Mouse (Mus musculus) liver, adult 2 months (tissue): ENCODE results near the gene 1700066M21Rik. TPM values are rescaled to one million over a fixed set of nuclear protein-coding genes. Genes with fewer than 3 reads are reported as not detected.

Source experiments
- DNase-seq: peaks from one replicate; pipeline ENCODE4 v3.0.0-alpha.2; 2011; ENCODE audit warnings: low read depth, low spot score; ENCODE audit errors: extremely low read depth
- H3K27ac ChIP-seq: fragments of 200-500 bp; replicated peaks from 2 replicates; pipeline ENCODE4 v1.5.1; 2012; ENCODE audit warnings: low read depth, mild to moderate bottlenecking, control low read depth, inconsistent platforms, low read length; ENCODE audit not compliant: insufficient read depth
- H3K27me3 ChIP-seq: fragments of 200-500 bp; 2 replicates; pipeline ENCODE4 v1.6.1; 2012; ENCODE audit warnings: mild to moderate bottlenecking, moderate library complexity, low read length, inconsistent platforms; ENCODE audit not compliant: control insufficient read depth, insufficient read depth
- H3K36me3 ChIP-seq: fragments of 200-500 bp; 2 replicates; pipeline ENCODE4 v1.6.1; 2012; ENCODE audit warnings: low read length, inconsistent platforms; ENCODE audit not compliant: control insufficient read depth, insufficient read depth
- H3K4me1 ChIP-seq: fragments of 200-500 bp; 2 replicates; pipeline ENCODE4 v1.6.1; 2011; ENCODE audit warnings: low read length; ENCODE audit not compliant: control insufficient read depth, insufficient read depth
- H3K4me3 ChIP-seq: fragments of 200-500 bp; 2 replicates; pipeline ENCODE4 v1.5.1; 2011; ENCODE audit warnings: low read depth, mild to moderate bottlenecking, control low read depth, low read length, moderate library complexity; ENCODE audit not compliant: insufficient read depth
- H3K79me2 ChIP-seq: fragments of 200-500 bp; 2 replicates; pipeline ENCODE4 v1.6.1; 2012; ENCODE audit warnings: inconsistent platforms, mild to moderate bottlenecking, low read length, moderate library complexity; ENCODE audit not compliant: control insufficient read depth, insufficient read depth
- H3K9ac ChIP-seq: fragments of 200-500 bp; 2 replicates; pipeline ENCODE4 v1.6.1; 2012; ENCODE audit warnings: low read depth, mild to moderate bottlenecking, control low read depth, inconsistent platforms, low read length
- CTCF ChIP-seq: fragments of 200-500 bp; IDR thresholded peaks from 2 replicates; pipeline ENCODE4 v1.5.1; 2011; ENCODE audit warnings: low read depth, low read length, control low read depth
- POLR2A ChIP-seq: fragments of 200-500 bp; IDR thresholded peaks from 2 replicates; pipeline ENCODE4 v1.6.1; 2011; ENCODE audit warnings: low read length, control low read depth; ENCODE audit not compliant: insufficient read depth; ENCODE audit errors: extremely low read depth
- WGBS: fragments of 180-500 bp; shearing (Covaris S2); methylation state at CpG from one replicate; pipeline ENCODE4 v1.1.7; 2018; 5-methylcytosine and 5-hydroxymethylcytosine counted together
- polyA plus RNA-seq: library from polyadenylated mRNA; depleted of rRNA; stranded (reverse); fragments of >200 nt; gene quantifications from 2 replicates; pipeline ENCODE4 v1.2.3, GENCODE M21; 2012; rRNA removed
- total RNA-seq: library from RNA; depleted of rRNA; stranded (reverse); fragments of >200 nt; gene quantifications from 2 replicates; pipeline ENCODE4 v1.2.3, GENCODE M21; 2014; rRNA removed

1700066M21Rik gene
- total RNA-seq (27.2 and 31.7 TPM in 2 replicates), polyA plus RNA-seq (31.2 and 31.4 TPM in 2 replicates)

GRCm38 (mm10) chr1:57377376-57378341 is at the start of gene 1700066M21Rik:
1700066M21Rik (plus strand) TSS chr1:57377620.
- under 1% methylated on average over 81 of the region's 81 CpGs for WGBS
- DNase-seq, result peak; percentile 70

GRCm38 (mm10) chr1:57329285-57330093 is 47.9 kb upstream of the 1700066M21Rik start:
- H3K79me2 ChIP-seq, result no peaks in the 10 kb centered on the region
- H3K27me3 ChIP-seq, result 0 out of 2 replicates have a peak, but pooled peaks cover 3% of the 10 kb centered on the region
- no peak overlapping the region for H3K4me3 ChIP-seq
- WGBS, result 86% methylated on average over 5 of the region's 5 CpGs
- no peaks in the 10 kb centered on the region for H3K4me1 ChIP-seq
- H3K27ac ChIP-seq, result no peak overlapping the region
- H3K9ac ChIP-seq, result no peak overlapping the region
- no peaks in the 10 kb centered on the region for H3K36me3 ChIP-seq
- no peak for DNase-seq
- TF ChIP-seq CTCF (no peak), POLR2A (no peak)

More at GRCm38 (mm10) chr1:57377376-57378341, at the start of gene 1700066M21Rik:
- Histone ChIP-seq H3K9ac (peak within 1 kb of the TSS; percentile 97), H3K27ac (peak within 1 kb of the TSS; percentile 87), H3K79me2 (peaks cover 8% of the 10 kb centered on the region; the same call in 1 of the 2 replicates), H3K36me3 (peaks cover 3% of the 10 kb centered on the region; the same call in 1 of the 2 replicates), H3K4me3 (peak within 1 kb of the TSS; percentile 98), H3K27me3 (no peaks in the 10 kb centered on the region), H3K4me1 (peaks cover 8% of the 10 kb centered on the region; the same call in 1 of the 2 replicates)
- TF ChIP-seq CTCF (no peak), POLR2A (peak; percentile 66; the same call in 1 of the 2 replicates)

- Histone ChIP-seq H3K4me1 (no peaks in the 10 kb centered on the region), H3K79me2 (no peaks in the 10 kb centered on the region), H3K36me3 (no peaks in the 10 kb centered on the region), H3K27me3 (0 out of 2 replicates have a peak, but pooled peaks cover 3% of the 10 kb centered on the region), H3K4me3 (no peak overlapping the region), H3K27ac (no peak overlapping the region), H3K9ac (no peak overlapping the region)
- 61% methylated on average over 6 of the region's 6 CpGs for WGBS
- DNase-seq, result no peak
- no peak for TF ChIP-seq POLR2A
- TF ChIP-seq CTCF, result no peak
Measured at GRCm38 (mm10) chr1:57330228-57330627, 47.2 kb upstream of the 1700066M21Rik start.

GRCm38 (mm10) chr1:57332040-57332439 is 45.4 kb upstream of the 1700066M21Rik start:
- H3K27me3 ChIP-seq, result 0 out of 2 replicates have a peak, but pooled peaks cover 3% of the 10 kb centered on the region
- H3K36me3 ChIP-seq, result no peaks in the 10 kb centered on the region
- no peak for DNase-seq
- H3K27ac ChIP-seq, result no peak overlapping the region
- TF ChIP-seq CTCF (no peak), POLR2A (no peak)
- H3K9ac ChIP-seq, result no peak overlapping the region
- H3K4me3 ChIP-seq, result no peak overlapping the region
- no peaks in the 10 kb centered on the region for H3K79me2 ChIP-seq
- no peaks in the 10 kb centered on the region for H3K4me1 ChIP-seq
- WGBS, result 35% methylated on average over 4 of the region's 4 CpGs

- Histone ChIP-seq H3K27ac (no peak overlapping the region), H3K79me2 (no peaks in the 10 kb centered on the region), H3K4me3 (no peak overlapping the region), H3K27me3 (0 out of 2 replicates have a peak, but pooled peaks cover 3% of the 10 kb centered on the region), H3K9ac (no peak overlapping the region), H3K4me1 (no peaks in the 10 kb centered on the region), H3K36me3 (no peaks in the 10 kb centered on the region)
- no peak for TF ChIP-seq CTCF
- no peak for TF ChIP-seq POLR2A
- 39% methylated on average over 11 of the region's 11 CpGs for WGBS
- DNase-seq, result no peak
Measured at GRCm38 (mm10) chr1:57333550-57334213, 43.7 kb upstream of the 1700066M21Rik start.
